Mouse (Mus musculus): ENCODE data around the gene Mrpl23.

DNA sequence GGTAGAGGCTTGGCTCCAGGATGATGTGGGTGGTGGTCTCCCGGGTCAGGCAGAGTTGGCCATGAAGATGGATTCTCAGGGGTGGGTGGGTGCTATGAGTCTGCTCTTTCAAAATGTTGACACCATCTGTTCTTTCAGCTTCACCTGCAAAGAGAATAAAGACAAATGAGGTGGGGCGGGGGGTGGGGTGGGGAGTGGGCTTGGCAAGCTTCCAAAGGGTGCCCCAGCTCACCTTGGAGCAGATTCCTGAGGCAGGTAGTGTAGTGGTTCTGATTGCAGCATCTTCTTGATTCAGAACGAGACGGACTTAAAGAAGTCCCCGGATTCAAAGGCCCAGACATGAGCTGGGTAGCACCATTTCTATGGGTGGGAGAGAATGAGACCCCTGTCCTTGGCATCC, 43.5 kb downstream of the Mrpl23 start:
- TF ChIP-seq CTCF (IDR thresholded peaks at IDR 0.05; ENCODE audit: low read depth) (no peak), EP300 (IDR thresholded peaks at IDR 0.05; ENCODE audit: low read depth) (no peak)

Data from liver, embryonic 14.5 days (tissue).